Mouse (Mus musculus): Measurements from ENCODE around the gene Celf5. TPM values are rescaled to one million over a fixed set of nuclear protein-coding genes. Genes with fewer than 3 reads are reported as not detected.

Celf5 gene
- total and polyA plus RNA-seq, 3 experiments: 0.08 to 0.38 TPM; not detected in 1

DNA sequence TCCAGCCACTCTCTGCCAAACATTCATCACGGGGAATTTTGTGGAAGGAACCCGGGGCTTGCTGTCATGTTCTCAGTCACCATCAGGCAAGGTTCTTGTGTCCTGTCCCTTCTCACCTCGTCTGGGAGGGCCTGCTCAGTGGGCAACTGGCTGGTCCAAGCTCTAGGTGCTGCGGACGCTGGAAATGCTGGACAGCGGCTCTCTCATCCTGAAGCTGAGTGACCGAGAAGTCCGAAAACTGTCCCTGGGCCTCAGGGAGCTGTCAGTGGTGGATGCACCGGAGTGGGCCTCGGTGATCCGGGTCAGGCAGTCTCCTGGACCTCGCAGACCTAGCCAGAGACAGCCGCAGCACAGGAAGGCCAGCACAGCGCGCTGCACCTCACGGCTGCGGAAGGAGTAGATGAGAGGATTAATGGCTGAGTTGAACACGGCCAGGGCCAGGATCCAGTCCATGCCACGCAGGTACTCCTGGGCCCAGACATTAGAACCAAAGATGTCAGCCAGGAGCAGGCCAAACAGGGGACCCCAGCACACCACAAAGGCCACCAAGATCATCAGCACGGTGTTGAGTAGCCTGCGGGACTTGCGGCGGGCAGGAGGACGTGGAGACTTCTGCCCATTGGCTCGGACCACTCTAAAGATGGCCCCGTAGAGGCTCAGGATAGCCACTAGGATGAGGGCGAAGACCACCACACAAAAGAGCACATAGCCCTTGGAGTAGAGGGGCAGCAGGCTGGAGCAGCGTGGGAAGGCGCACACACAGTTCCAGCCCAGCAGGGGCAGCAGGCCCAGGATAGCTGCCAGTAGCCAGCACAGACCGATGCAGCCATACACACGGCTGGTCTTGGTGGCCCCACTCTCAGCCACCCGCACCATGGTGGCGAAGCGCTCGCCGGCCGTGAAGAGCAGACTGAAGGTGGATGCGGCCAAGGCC, 16.1 kb upstream of the Celf5 start:
- Histone ChIP-seq H3K27me3 (ENCODE audit: control insufficient read depth in 1 of 2, insufficient read depth in 2 of 2, low read length in 2 of 2) (no peaks in the 10 kb centered on the region), H3K4me3 (ENCODE audit: control insufficient read depth in 1 of 2, insufficient read depth in 1 of 2, low read depth in 2 of 2, low read length in 2 of 2) (no peak overlapping the region), H3K9ac (ENCODE audit: control insufficient read depth, low read depth, low read length, poor library complexity, severe bottlenecking) (peak overlapping the region; percentile 13), H3K79me2 (ENCODE audit: control insufficient read depth, insufficient read depth, low read length, poor library complexity) (peaks cover 26% of the 10 kb centered on the region), H3K9me3 (replicated peaks; ENCODE audit: insufficient read depth, low read length) (no peaks in the 10 kb centered on the region), H3K27ac (ENCODE audit: control insufficient read depth, low read depth, low read length) (peak overlapping the region; percentile 89), H3K4me1 (ENCODE audit: control insufficient read depth in 1 of 2, insufficient read depth in 2 of 2, low read length in 2 of 2) (peaks cover 0 to 28% of the 10 kb centered on the region in 2 experiments; a peak in 3 of 4 replicates), H3K36me3 (ENCODE audit: control insufficient read depth in 1 of 2, insufficient read depth in 2 of 2, low read length in 2 of 2) (peaks cover 0 to 14% of the 10 kb centered on the region in 2 experiments; a peak in 2 of 4 replicates)
- no peak for DNase-seq (ENCODE audit: low read depth, low spot score)
- TF ChIP-seq CTCF (IDR thresholded peaks at IDR 0.05 in 2 of 3, conservative IDR thresholded peaks at IDR 0.05 in 1 of 3; ENCODE audit: control insufficient read depth in 1 of 3, insufficient read depth in 1 of 3, low read depth in 2 of 3, low read length in 3 of 3, poor library complexity in 1 of 3, severe bottlenecking in 1 of 3) (0 out of 6 replicates have a peak, but pooled peaks of 1 of the 3 experiments have one; percentile 11), SMC3 (IDR thresholded peaks at IDR 0.05; ENCODE audit: low read depth, low read length) (no peak), TBP (IDR thresholded peaks at IDR 0.05; ENCODE audit: low read depth, low read length) (no peak)

DNA sequence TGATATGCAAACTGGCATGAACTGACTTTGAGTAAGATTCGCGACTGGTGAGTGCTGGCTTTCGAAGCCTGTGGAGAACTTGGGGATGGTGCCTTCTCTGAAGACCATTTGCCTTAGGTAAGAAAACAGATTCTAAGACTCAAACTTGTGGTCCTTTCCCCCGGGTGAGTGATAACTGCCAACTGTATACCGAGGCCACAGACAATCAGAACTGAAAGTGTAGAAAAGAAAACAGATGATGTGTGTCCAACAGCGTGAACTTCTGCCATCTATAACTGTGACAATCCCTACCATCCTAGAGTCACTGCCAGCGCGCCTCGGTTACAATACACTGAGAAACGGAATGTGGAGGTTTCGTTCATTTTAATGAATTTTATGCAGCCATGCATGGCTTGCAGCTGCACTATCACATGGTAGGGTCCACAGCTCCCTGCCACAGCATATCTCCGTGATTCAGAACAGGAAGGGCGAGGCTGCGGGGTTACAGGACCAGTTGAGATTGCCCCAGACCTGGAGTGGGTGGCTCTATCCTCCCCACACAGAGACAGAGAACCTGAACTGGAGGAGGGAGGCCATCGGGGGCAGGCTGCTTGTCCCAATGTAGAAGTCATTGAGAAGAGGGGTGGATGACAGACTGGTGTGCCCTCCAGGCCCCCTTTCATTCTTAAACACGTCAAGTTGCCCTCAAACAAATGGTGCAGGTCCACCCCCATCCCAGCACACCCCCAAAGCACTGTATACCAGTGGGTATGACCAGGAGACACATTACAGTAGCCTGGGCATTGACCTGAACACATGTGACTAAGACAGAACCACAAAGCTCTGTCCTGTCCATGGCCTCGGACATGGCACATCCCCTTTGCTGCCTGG, 15.1 kb upstream of the Celf5 start:
- H3K27ac ChIP-seq (ENCODE audit: control insufficient read depth, low read depth, low read length): peak overlapping the region; percentile 89
- H3K79me2 ChIP-seq (ENCODE audit: control insufficient read depth, insufficient read depth, low read length, poor library complexity): peaks cover 29% of the 10 kb centered on the region
- H3K36me3 ChIP-seq (ENCODE audit: control insufficient read depth in 1 of 2, insufficient read depth in 2 of 2, low read length in 2 of 2): peaks cover 0 to 14% of the 10 kb centered on the region in 2 experiments; a peak in 2 of 4 replicates
- peak overlapping the region; percentile 58 to 97 for H3K4me3 ChIP-seq (ENCODE audit: control insufficient read depth in 1 of 2, insufficient read depth in 1 of 2, low read depth in 2 of 2, low read length in 2 of 2)
- H3K9ac ChIP-seq (ENCODE audit: control insufficient read depth, low read depth, low read length, poor library complexity, severe bottlenecking): peak overlapping the region; percentile 96
- peaks cover 0 to 28% of the 10 kb centered on the region in 2 experiments; a peak in 3 of 4 replicates for H3K4me1 ChIP-seq (ENCODE audit: control insufficient read depth in 1 of 2, insufficient read depth in 2 of 2, low read length in 2 of 2)
- peak; percentile 82 for TF ChIP-seq MYC (IDR thresholded peaks at IDR 0.05; ENCODE audit: low read depth, low read length)
- peak; percentile 45; the same call in 1 of the 2 replicates for TF ChIP-seq MYB (IDR thresholded peaks at IDR 0.05; ENCODE audit: low read depth, low read length)
- peak; percentile 30 to 48; a peak in 1 of 4 replicates for TF ChIP-seq POLR2A (IDR thresholded peaks at IDR 0.05; ENCODE audit: control insufficient read depth in 1 of 2, insufficient read depth in 1 of 2, low read depth in 1 of 2, low read length in 2 of 2, poor library complexity in 1 of 2)
- TF ChIP-seq POLR2AphosphoS5 (IDR thresholded peaks at IDR 0.05; ENCODE audit: borderline replicate concordance, low read depth, low read length): no peak
- TF ChIP-seq GABPA (IDR thresholded peaks at IDR 0.05; ENCODE audit: low read depth, low read length): no peak
- peak; percentile 77 for TF ChIP-seq ETS1 (IDR thresholded peaks at IDR 0.05; ENCODE audit: low read depth, low read length)
- TF ChIP-seq GATA1 (IDR thresholded peaks at IDR 0.05; ENCODE audit: low read depth, low read length): peak; percentile 72; the same call in 1 of the 2 replicates
- peak; percentile 18; the same call in 1 of the 2 replicates for TF ChIP-seq NELFE (IDR thresholded peaks at IDR 0.05; ENCODE audit: low read depth, low read length)
- TF ChIP-seq MXI1 (IDR thresholded peaks at IDR 0.05; ENCODE audit: low read depth, low read length): peak; percentile 74
- peak; percentile 35; the same call in 1 of the 2 replicates for TF ChIP-seq HCFC1 (IDR thresholded peaks at IDR 0.05; ENCODE audit: low read depth, low read length)
- no peak for TF ChIP-seq KAT2A (conservative IDR thresholded peaks at IDR 0.05; ENCODE audit: low read depth, low read length)
- TF ChIP-seq TCF12 (IDR thresholded peaks at IDR 0.05; ENCODE audit: low read depth, low read length): peak; percentile 89
- TF ChIP-seq NRF1 (IDR thresholded peaks at IDR 0.05; ENCODE audit: insufficient read depth, low read depth, low read length, poor library complexity, severe bottlenecking): no peak
- peak; percentile 95 for TF ChIP-seq RCOR1 (IDR thresholded peaks at IDR 0.05; ENCODE audit: low read depth, low read length)
- peak; percentile 81 to 97 for TF ChIP-seq EP300 (IDR thresholded peaks at IDR 0.05; ENCODE audit: low read depth in 1 of 2, low read length in 2 of 2)
- no peak for TF ChIP-seq CHD2 (IDR thresholded peaks at IDR 0.05; ENCODE audit: low read length)
- TF ChIP-seq TAL1 (IDR thresholded peaks at IDR 0.05; ENCODE audit: low read length): peak; percentile 90
- TF ChIP-seq SIN3A (IDR thresholded peaks at IDR 0.05; ENCODE audit: low read length): peak; percentile 63
- peak; percentile 61 for TF ChIP-seq USF1 (IDR thresholded peaks at IDR 0.05; ENCODE audit: low read depth, low read length)
- no peak for TF ChIP-seq JUND (IDR thresholded peaks at IDR 0.05; ENCODE audit: low read depth, low read length)
- H3K9me3 ChIP-seq (replicated peaks; ENCODE audit: insufficient read depth, low read length): no peaks in the 10 kb centered on the region
- peak; percentile 88 for DNase-seq (ENCODE audit: low read depth, low spot score)
- H3K27me3 ChIP-seq (ENCODE audit: control insufficient read depth in 1 of 2, insufficient read depth in 2 of 2, low read length in 2 of 2): no peaks in the 10 kb centered on the region
